Mouse (Mus musculus) kidney, postnatal 10 days (tissue): Measurements from ENCODE around the gene Cabin1.

ENCODE experiments used
- DNase-seq: peaks from one replicate; pipeline ENCODE4 v3.0.0; 2021; ENCODE audit warnings: mixed read lengths

Gene Cabin1

GRCm38 (mm10) chr10:75662575-75662974 is 101.6 kb downstream of the Cabin1 start:
- no peak for DNase-seq

DNA sequence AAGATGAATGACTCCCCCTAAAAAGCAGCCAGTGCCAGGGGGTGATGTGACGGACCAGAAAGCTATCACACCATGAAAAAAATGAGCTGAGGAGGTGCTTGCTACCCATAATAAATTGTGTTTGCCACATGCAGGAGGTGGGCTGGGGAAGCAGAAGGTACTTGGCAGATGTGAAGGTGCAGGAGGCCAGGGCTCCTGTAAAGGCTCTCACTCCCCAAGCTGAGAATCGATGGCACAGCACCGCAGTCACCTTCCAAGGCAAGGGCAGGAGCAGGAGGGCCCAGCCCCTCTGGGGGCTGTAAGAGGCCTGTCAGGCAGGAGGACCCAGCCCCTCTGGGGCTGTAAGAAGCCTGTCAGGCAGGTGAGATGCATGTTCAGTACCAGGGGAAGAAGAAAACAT is 102.3 kb downstream of the Cabin1 start:
- DNase-seq: no peak

GRCm38 (mm10) chr10:75661381-75661780 is 102.8 kb downstream of the Cabin1 start:
- no peak for DNase-seq

- DNase-seq: no peak
Observed at GRCm38 (mm10) chr10:75657772-75658171, 106.4 kb downstream of the Cabin1 start.

DNA sequence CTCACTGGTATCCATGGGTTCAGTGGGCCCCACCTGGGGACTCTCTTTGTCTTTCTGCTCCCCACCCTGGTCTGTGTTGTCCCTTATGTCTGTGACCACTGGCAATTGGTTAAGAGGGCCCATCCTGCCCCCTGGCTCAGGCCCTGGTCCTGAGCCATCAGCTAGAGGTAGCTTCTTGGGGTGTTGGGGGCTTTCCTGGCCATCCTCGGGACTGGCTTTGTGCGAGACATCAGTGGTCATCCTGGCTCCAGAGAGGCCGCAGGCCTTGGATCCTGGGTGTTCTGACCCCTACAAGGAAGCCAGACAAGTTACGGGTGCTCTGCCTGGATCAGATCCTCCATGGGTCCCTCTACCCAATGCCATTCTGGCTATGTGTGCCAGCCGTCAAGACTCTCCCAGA is 107.0 kb downstream of the Cabin1 start:
- no peak for DNase-seq

GRCm38 (mm10) chr10:75654053-75654452 is 110.1 kb downstream of the Cabin1 start:
- no peak for DNase-seq

DNA sequence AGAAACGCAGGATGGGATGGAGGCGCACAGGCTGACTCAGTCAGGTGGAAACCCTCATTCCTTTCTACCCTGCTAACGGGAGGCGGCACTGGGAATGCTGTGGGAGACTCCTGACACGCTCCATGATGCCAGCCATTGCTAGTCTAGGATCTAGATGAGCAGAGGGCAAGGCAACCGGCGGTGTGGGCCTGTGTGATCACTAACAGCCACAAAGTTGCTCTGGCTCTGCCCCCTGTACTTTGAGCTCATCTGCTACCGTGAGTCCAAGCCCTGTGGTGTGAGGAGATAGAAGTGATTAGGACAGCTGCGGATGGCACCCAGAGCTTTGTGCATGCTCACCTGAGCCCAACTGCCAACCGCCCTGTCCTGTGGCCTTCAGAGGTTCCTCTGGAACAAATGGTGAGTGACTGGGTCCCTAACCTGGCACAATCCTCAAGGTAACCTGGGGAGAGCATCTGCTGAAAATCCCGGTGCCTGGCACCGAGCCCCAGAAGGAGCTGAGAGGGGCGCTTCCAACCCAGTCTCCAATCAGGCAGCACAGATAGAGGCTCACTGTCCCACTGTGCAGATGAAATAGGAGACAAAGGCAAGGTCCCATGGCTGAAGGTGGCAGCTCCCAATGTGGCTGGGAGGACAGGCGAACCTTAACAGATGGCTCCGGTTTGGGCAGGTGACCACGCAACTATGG is 112.6 kb downstream of the Cabin1 start:
- peak; percentile 34 for DNase-seq

DNA sequence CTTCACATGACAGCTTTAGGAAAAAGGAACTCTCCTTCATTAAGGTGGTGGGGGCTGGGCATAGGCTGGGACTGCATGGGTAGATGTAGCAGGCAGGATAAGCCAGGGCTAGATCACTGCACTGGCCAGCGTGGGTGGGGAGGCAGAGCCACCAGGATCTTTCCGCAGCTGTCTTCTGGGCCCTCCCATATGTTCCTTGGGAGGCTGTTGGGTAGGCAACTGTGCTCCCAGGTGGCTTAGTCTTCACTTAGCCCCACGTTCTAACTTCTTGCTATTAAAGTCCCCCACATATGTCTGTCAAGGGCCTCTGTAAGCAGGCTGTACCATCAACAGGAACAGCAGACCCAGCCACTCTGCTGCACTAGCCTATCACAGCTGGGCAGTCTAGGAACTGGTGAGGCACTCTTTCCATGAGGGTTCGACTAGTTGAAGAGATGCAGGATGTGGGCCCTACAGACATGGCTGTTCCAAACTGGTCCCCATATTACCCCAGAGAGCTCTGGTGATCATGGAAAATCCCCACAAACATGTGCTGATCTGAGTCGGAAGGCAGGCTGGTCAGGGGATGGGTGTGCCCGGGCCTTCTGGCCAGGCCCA is 113.7 kb downstream of the Cabin1 start:
- DNase-seq: no peak

DNA sequence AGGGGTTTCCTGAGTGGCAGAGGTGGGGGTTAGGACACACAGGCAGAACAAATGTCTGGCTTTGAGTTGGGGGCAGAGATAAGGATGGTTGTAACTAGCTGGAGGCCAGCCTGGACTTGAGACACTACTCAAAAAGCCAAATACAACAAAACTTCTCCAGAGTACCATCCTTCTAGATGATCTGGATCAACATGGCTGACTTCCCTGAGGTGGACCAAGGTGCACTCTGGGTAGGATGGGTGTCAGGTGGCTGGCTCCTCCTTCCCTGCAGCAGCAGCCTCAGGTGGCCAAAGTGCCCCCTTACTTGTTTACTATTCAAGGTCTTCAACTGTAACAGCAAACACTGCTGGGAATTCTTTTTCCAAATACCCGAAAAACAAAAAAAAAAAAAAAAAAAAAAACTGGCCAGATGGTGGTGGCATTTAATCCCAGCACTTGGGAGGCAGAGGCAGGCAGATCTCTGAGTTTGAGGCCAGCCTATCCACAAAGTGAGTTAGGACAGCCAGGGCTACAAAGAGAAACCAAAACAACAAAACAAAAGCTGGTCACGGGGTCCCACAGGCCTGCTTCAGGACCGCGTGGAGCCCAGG is 114.6 kb downstream of the Cabin1 start:
- no peak for DNase-seq

DNA sequence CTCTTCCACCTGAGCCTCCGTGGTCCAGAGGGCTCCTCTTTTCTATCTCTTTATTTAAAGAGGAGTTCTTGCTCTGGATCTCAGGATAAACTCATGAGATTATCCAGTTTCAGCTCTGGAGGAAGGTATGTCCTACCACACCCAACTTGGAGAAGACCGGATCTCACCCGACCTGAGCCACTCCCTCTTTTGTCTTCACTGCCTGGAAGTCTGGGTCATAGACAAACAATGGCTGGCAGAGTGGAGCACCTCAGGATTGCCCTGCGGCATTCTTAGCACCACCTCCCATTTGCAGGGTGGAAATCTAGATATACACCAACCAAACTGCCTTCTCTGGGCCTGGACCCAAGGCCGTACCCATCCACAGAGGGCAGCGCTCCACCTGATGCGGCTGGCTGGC is 115.1 kb downstream of the Cabin1 start:
- DNase-seq: no peak

- no peak for DNase-seq
Observed at GRCm38 (mm10) chr10:75648091-75648490, 116.0 kb downstream of the Cabin1 start.

DNA sequence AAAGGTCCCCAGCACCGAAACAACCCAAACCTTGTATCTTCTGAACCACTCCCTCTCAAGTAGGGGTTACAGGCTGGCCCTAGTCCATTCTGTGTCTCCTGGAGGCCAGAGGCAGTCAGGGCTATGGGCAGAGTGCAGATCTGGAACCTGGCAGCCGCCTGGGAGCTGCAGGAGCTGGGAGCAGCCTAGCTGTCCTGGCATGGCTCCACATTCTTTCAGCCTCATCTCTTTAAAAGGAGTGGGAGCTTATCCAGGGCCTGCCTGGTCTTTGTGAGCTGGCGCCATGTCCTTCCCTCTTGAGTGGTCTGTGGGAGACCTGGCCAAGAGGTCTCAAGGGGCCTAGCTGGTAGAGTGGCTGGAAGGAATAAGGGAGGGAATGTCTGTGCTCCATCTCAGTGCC is 116.8 kb downstream of the Cabin1 start:
- DNase-seq: peak; percentile 73

DNA sequence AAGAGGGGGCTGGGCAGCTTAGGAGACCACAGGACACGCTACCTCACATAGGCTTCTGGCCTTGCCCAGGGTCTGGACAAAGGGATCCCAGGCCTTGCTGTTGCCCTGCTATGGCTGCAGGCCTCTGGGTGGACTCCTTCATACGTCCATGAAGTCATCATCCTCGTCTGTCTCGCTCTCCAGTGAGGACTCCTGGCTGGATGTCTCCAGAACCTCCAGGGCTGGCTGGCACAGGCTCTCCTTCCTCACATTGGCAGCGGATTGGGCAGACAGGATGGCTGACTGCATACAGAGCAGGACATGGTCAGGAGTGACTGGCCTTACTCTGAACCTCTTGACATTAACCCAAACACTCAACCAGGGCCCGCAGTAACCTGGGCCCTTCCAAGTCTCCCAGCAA is 117.7 kb downstream of the Cabin1 start:
- DNase-seq: no peak

DNA sequence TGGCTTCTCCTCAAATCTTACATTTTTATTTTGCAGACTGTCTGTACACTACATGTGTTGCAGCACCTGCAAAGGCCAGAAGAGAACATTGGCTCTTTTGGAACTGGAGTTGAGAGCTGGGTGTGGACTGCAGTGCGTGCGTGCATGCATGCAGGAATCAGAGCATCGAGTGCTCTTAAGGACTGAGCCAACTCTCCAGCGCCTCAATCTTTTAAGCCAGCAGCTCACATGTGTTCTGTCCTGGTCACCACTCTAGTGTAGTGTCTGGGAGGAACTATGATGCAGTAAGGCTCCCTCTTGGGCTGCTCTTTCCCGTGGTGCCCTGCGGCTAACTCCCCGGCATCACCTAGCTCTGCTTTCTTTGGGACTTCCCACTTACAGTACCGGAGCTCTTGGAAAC is 118.5 kb downstream of the Cabin1 start:
- no peak for DNase-seq

GRCm38 (mm10) chr10:75643741-75644343 is 120.3 kb downstream of the Cabin1 start, which contains the start of gene Susd2:
Gene Susd2 (minus strand): TSS chr10:75644008.
- peak; percentile 86 for DNase-seq

- no peak for DNase-seq
Observed at GRCm38 (mm10) chr10:75642891-75643290, 121.2 kb downstream of the Cabin1 start.

- peak; percentile 36 for DNase-seq
Observed at GRCm38 (mm10) chr10:75642436-75642835, 121.7 kb downstream of the Cabin1 start.

GRCm38 (mm10) chr10:75641721-75642222 is 122.4 kb downstream of the Cabin1 start:
- DNase-seq: peak; percentile 5

- peak; percentile 3 for DNase-seq
Observed at GRCm38 (mm10) chr10:75637711-75638110, 126.4 kb downstream of the Cabin1 start.

DNA sequence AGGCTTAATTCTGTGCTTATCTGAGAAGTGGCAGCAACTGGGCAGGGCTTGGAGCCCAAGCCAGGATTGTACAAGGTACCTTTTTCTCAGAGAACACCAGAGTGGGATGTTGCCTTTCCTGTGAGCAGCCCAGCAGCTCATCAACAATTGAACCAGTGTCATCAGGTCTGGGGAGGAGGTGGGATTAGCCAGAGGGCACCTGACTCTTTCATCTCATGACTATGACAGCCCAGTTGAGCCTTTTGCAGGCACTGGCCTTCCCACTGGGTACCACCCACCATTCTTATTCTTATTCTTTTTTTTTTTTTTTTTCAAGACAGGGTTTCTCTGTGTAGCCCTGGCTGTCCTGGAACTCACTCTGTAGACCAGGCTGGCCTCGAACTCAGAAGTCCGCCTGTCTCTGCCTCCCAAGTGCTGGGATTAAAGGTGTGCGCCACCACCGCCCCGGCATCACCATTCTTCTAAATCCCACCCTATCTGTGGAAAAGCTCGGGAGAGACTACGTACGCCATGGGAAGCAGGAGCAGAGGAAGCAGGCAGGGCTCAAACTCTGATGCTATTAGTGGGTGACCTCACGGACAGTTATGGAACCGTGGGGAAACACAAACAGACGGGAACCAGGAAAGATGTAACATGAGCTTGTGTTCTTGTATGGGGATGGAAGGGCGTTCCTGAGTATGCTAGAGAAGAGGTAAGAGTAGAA is 127.9 kb downstream of the Cabin1 start:
- no peak for DNase-seq

DNA sequence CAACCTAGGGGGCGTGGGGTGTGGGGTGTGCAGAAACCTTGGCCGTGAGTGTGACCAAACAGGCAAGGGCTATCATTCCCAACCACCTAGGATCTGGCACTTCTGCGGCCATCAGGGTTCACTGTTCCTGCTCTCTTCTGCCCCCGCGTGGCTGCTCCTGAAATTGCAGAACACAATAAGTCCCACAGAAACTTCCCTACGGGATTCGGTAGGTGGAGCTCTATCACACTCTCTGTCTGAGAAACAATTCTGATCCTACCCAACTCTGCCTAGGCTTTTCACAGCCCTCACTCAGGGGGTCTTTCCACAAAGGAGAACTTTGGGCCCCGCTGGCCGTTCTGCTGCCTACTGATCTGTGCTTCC is 128.5 kb downstream of the Cabin1 start:
- peak; percentile 85 for DNase-seq

GRCm38 (mm10) chr10:75635019-75635692 is 129.0 kb downstream of the Cabin1 start:
- DNase-seq: peak; percentile 6

DNA sequence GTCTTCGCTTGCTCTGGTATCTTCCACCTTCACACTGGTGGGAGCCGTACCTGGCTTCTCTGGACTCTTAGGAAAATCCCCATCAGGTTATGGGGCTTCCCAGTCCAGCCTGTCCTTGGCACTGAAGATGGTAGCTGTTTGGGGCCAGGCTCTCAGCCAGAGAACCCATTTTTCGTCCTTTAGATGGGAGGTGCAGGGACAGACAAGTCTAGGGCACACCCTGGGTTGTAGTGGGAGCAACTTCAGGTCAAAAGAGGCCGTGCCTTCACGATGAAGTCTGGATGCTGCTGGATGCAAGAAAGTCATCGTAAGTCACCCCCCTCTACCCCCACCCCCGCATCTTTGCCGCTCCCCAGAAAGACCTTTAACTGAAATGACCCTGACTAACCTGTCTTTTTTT is 129.5 kb downstream of the Cabin1 start:
- DNase-seq: peak; percentile 4
